Mouse (Mus musculus): Measurements from ENCODE around the gene Trim52.
"Not testable (repeated sequence)": the region's sequence is repeated elsewhere in the genome, so short reads cannot be mapped to it uniquely, and the experiment has no call there.

The Trim52 gene

GRCm38 (mm10) chr14:106105980-106106379, at the start of gene Trim52:
Trim52 (plus strand) TSS chr14:106106198.
- DNase-seq (ENCODE audit: low spot score) = no peak

- DNase-seq (ENCODE audit: low spot score) = no peak
Measured at GRCm38 (mm10) chr14:106072608-106073007, 33.4 kb upstream of the Trim52 start.

GRCm38 (mm10) chr14:106075181-106076064, 30.6 kb upstream of the Trim52 start:
- DNase-seq (ENCODE audit: low spot score) = peak; percentile 27

GRCm38 (mm10) chr14:106088480-106089037, 17.4 kb upstream of the Trim52 start:
- peak; percentile 80 for DNase-seq (ENCODE audit: low spot score)

- no peak for DNase-seq (ENCODE audit: low spot score)
Measured at GRCm38 (mm10) chr14:106096816-106097215, 9.2 kb upstream of the Trim52 start.

GRCm38 (mm10) chr14:106100858-106101257, 5.1 kb upstream of the Trim52 start:
- DNase-seq (ENCODE audit: low spot score) = no peak

- DNase-seq (ENCODE audit: low spot score) = no peak
Measured at GRCm38 (mm10) chr14:106106425-106106824, 427 bp downstream of the Trim52 start.

GRCm38 (mm10) chr14:106119371-106119770, 13.4 kb downstream of the Trim52 start:
- DNase-seq (ENCODE audit: low spot score) = no peak

GRCm38 (mm10) chr14:106136272-106136671, 30.3 kb downstream of the Trim52 start:
- no peak for DNase-seq (ENCODE audit: low spot score)

- DNase-seq (ENCODE audit: low spot score) = no peak
Measured at GRCm38 (mm10) chr14:106151188-106151587, 45.2 kb downstream of the Trim52 start.

GRCm38 (mm10) chr14:106154879-106155576, 49.0 kb downstream of the Trim52 start:
- DNase-seq (ENCODE audit: low spot score) = no peak

GRCm38 (mm10) chr14:106156533-106156932, 50.5 kb downstream of the Trim52 start:
- DNase-seq (ENCODE audit: low spot score) = no peak

GRCm38 (mm10) chr14:106162331-106162730, 56.3 kb downstream of the Trim52 start:
- no peak for DNase-seq (ENCODE audit: low spot score)

GRCm38 (mm10) chr14:106163196-106163595, 57.2 kb downstream of the Trim52 start:
- no peak for DNase-seq (ENCODE audit: low spot score)

- not testable (repeated sequence) for DNase-seq (ENCODE audit: low spot score)
Measured at GRCm38 (mm10) chr14:106163933-106164332, 57.9 kb downstream of the Trim52 start.

GRCm38 (mm10) chr14:106176879-106177278, 70.9 kb downstream of the Trim52 start:
- no peak for DNase-seq (ENCODE audit: low spot score)

- DNase-seq (ENCODE audit: low spot score) = no peak
Measured at GRCm38 (mm10) chr14:106178245-106178644, 72.2 kb downstream of the Trim52 start.

GRCm38 (mm10) chr14:106179102-106179727, 73.2 kb downstream of the Trim52 start:
- DNase-seq (ENCODE audit: low spot score) = no peak

GRCm38 (mm10) chr14:106179728-106180125, 73.7 kb downstream of the Trim52 start:
- no peak for DNase-seq (ENCODE audit: low spot score)

GRCm38 (mm10) chr14:106180616-106181015, 74.6 kb downstream of the Trim52 start:
- no peak for DNase-seq (ENCODE audit: low spot score)

GRCm38 (mm10) chr14:106183985-106184384, 78.0 kb downstream of the Trim52 start:
- DNase-seq (ENCODE audit: low spot score) = no peak
